Mouse (Mus musculus) spleen, adult 2 months (tissue): ENCODE data around the gene BC034090. TPM values are rescaled to one million over a fixed set of nuclear protein-coding genes. Genes with fewer than 3 reads are reported as not detected.

ENCODE experiments used
- DNase-seq, 2 experiments: peaks; one replicate each; pipeline versions ENCODE4 v3.0.0 to v3.0.0-alpha.2; 2012 to 2021; ENCODE audit warnings: low spot score in 2 of 2, low read depth in 1 of 2
- H3K27ac ChIP-seq: fragments of 200-500 bp; 2 replicates; pipeline ENCODE4 v1.5.1; 2012; ENCODE audit warnings: low read length, inconsistent platforms; ENCODE audit not compliant: insufficient read depth
- H3K27me3 ChIP-seq: fragments of 200-500 bp; 2 replicates; pipeline ENCODE4 v1.6.1; 2012; ENCODE audit warnings: mild to moderate bottlenecking, moderate library complexity, low read length, inconsistent platforms; ENCODE audit not compliant: control insufficient read depth, insufficient read depth
- H3K36me3 ChIP-seq: fragments of 200-500 bp; 2 replicates; pipeline ENCODE4 v1.6.1; 2012; ENCODE audit warnings: mild to moderate bottlenecking, low read length, inconsistent platforms; ENCODE audit not compliant: control insufficient read depth, insufficient read depth
- H3K4me1 ChIP-seq: fragments of 200-500 bp; 2 replicates; pipeline ENCODE4 v1.6.1; 2011; ENCODE audit warnings: inconsistent platforms; ENCODE audit not compliant: control insufficient read depth, insufficient read depth, insufficient read length
- H3K4me3 ChIP-seq: fragments of 200-500 bp; 2 replicates; pipeline ENCODE4 v1.5.1; 2011; ENCODE audit warnings: mild to moderate bottlenecking, inconsistent platforms; ENCODE audit not compliant: insufficient read depth, insufficient read length; ENCODE audit errors: extremely low read depth
- CTCF ChIP-seq: fragments of 200-500 bp; IDR thresholded peaks from 2 replicates; pipeline ENCODE4 v1.5.1; 2011; ENCODE audit warnings: mild to moderate bottlenecking, inconsistent platforms; ENCODE audit not compliant: insufficient read depth, insufficient read length, insufficient replicate concordance; ENCODE audit errors: extremely low read depth
- POLR2A ChIP-seq: fragments of 200-500 bp; IDR thresholded peaks from 2 replicates; pipeline ENCODE4 v1.6.1; 2011; ENCODE audit warnings: low read depth, low read length, inconsistent platforms
- WGBS: fragments of 180-500 bp; shearing (Covaris S2); methylation state at CpG from one replicate; pipeline ENCODE4 v1.1.7; 2018; 5-methylcytosine and 5-hydroxymethylcytosine counted together
- polyA plus RNA-seq: library from polyadenylated mRNA; depleted of rRNA; stranded (reverse); fragments of >200 nt; gene quantifications from 2 replicates; pipeline ENCODE4 v1.2.3, GENCODE M21; 2012

Gene BC034090
- polyA plus RNA-seq, 1 experiment: 3.3 TPM

- TF ChIP-seq CTCF: no peak
- TF ChIP-seq POLR2A: no peak
- no peaks in the 10 kb centered on the region for H3K4me1 ChIP-seq
- H3K4me3 ChIP-seq: no peak overlapping the region
- WGBS: 78% methylated on average over 12 of the region's 12 CpGs
- H3K27me3 ChIP-seq: no peaks in the 10 kb centered on the region
- no peaks in the 10 kb centered on the region for H3K36me3 ChIP-seq
- H3K27ac ChIP-seq: no peak overlapping the region
- no peak for DNase-seq
Observed at GRCm38 (mm10) chr1:155253126-155253525, 8.9 kb upstream of the BC034090 start.

GRCm38 (mm10) chr1:155252631-155253121 lies 8.4 kb upstream of the BC034090 start:
- 69% methylated on average over 6 of the region's 6 CpGs for WGBS

GRCm38 (mm10) chr1:155251596-155251995 lies 7.4 kb upstream of the BC034090 start:
- Histone ChIP-seq H3K4me1 (no peaks in the 10 kb centered on the region), H3K36me3 (no peaks in the 10 kb centered on the region), H3K27ac (no peak overlapping the region), H3K27me3 (no peaks in the 10 kb centered on the region), H3K4me3 (no peak overlapping the region)
- no peak for TF ChIP-seq CTCF
- 71% methylated on average over 5 of the region's 5 CpGs for WGBS
- DNase-seq: no peak

More at GRCm38 (mm10) chr1:155252631-155253121, 8.4 kb upstream of the BC034090 start:
- H3K27ac ChIP-seq: no peak overlapping the region
- no peaks in the 10 kb centered on the region for H3K4me1 ChIP-seq
- no peaks in the 10 kb centered on the region for H3K36me3 ChIP-seq
- H3K4me3 ChIP-seq: no peak overlapping the region
- H3K27me3 ChIP-seq: no peaks in the 10 kb centered on the region
- no peak for DNase-seq
- TF ChIP-seq CTCF: no peak
- no peak for TF ChIP-seq POLR2A

GRCm38 (mm10) chr1:155250531-155251135 lies 6.4 kb upstream of the BC034090 start:
- H3K4me1 ChIP-seq: no peaks in the 10 kb centered on the region
- no peaks in the 10 kb centered on the region for H3K36me3 ChIP-seq
- H3K27ac ChIP-seq: no peak overlapping the region
- TF ChIP-seq CTCF (no peak), POLR2A (no peak)
- 82% methylated on average over 4 of the region's 4 CpGs for WGBS
- H3K27me3 ChIP-seq: 0 out of 2 replicates have a peak, but pooled peaks cover 2% of the 10 kb centered on the region
- H3K4me3 ChIP-seq: no peak overlapping the region
- no peak for DNase-seq

- no peak overlapping the region for H3K27ac ChIP-seq
- TF ChIP-seq POLR2A: no peak
- no peak for TF ChIP-seq CTCF
- WGBS: 71% methylated on average over 5 of the region's 5 CpGs
- DNase-seq: no peak
- H3K4me3 ChIP-seq: no peak overlapping the region
- no peaks in the 10 kb centered on the region for H3K36me3 ChIP-seq
- no peaks in the 10 kb centered on the region for H3K4me1 ChIP-seq
- H3K27me3 ChIP-seq: 0 out of 2 replicates have a peak, but pooled peaks cover 4% of the 10 kb centered on the region
Observed at GRCm38 (mm10) chr1:155249896-155250295, 5.7 kb upstream of the BC034090 start.

- TF ChIP-seq CTCF (no peak), POLR2A (no peak)
- DNase-seq: no peak
- Histone ChIP-seq H3K36me3 (no peaks in the 10 kb centered on the region), H3K4me1 (peaks cover 9% of the 10 kb centered on the region), H3K27me3 (peaks cover 15% of the 10 kb centered on the region), H3K27ac (no peak overlapping the region), H3K4me3 (no peak overlapping the region)
- 70% methylated on average over 5 of the region's 5 CpGs for WGBS
Observed at GRCm38 (mm10) chr1:155248041-155248440, 3.8 kb upstream of the BC034090 start.

- no peak overlapping the region for H3K27ac ChIP-seq
Observed at GRCm38 (mm10) chr1:155247441-155247840, 3.2 kb upstream of the BC034090 start.

More at GRCm38 (mm10) chr1:155247441-155247840, 3.2 kb upstream of the BC034090 start:
- TF ChIP-seq POLR2A (no peak), CTCF (no peak)
- no peak for DNase-seq
- Histone ChIP-seq H3K4me3 (no peak overlapping the region), H3K4me1 (peaks cover 9% of the 10 kb centered on the region), H3K27me3 (peaks cover 15% of the 10 kb centered on the region), H3K36me3 (no peaks in the 10 kb centered on the region)
- 50% methylated on average over 5 of the region's 5 CpGs for WGBS
